Mouse (Mus musculus): ENCODE measurements around the gene A930018P22Rik.
"Not testable (repeated sequence)": the region's sequence is repeated elsewhere in the genome, so short reads cannot be mapped to it uniquely, and the experiment has no call there.

- TF ChIP-seq CTCF (IDR thresholded peaks at IDR 0.05; ENCODE audit: extremely low read depth, insufficient read depth, insufficient read length, insufficient replicate concordance); POLR2A (IDR thresholded peaks at IDR 0.05; ENCODE audit: low read depth, low read length): not testable (repeated sequence)
Measured at GRCm38 (mm10) chr2:104113563-104113962, 9.0 kb upstream of the A930018P22Rik start.
